In the genomic region with DNA sequence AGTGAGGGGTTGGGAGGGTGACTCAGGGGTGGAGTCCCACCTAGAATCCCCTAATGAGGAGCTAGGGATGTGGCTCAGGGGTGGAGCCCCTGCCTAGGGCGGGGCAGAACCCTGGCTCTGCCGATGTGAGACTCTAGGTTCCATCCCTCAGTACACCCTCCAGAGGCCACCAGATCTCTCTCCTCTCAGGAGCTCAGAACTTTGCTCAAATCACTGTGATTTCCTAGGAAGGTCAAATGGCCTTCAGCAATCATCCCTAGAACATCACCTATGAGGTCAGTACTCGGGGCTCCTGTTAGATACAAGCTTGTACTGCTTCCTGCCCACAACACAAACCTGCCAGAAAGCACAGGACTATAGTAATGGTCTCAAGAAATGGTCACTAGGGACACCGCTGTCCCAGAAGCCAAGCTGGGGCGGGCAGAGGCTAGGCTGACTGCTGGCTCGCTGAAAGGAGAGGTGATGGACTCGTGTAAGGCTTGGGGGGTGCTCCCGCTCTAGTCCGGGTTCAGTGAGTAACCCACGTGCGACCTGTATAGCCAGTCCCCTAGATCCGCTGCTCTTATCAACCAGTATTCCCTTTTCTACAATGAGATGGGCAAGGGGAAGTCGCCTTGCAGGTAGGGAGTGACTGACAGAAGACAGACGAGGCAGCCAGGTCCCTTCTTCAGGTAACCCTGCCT, we compare ENCODE assay signal across 8 mouse cellular contexts. TPM values are rescaled to one million over a fixed set of nuclear protein-coding genes. Genes with fewer than 3 reads are reported as not detected.
A peak's percentile ranks its signal among the peaks of the same experiment; 100 is the strongest.
DNase-seq lines count a peak whose midpoint lies in the region; ATAC-seq and TF ChIP-seq lines count a peak whose summit lies in the region.

No protein-coding gene starts in this region.

- no peaks in the 10 kb centered on the region for H3K27me3 ChIP-seq in lung, embryonic 15.5 days
- H3K27me3 ChIP-seq in hindbrain, postnatal 0 days (ENCODE audit: insufficient read depth, low read length): no peaks in the 10 kb centered on the region
- H3K27me3 ChIP-seq in midbrain, embryonic 14.5 days (ENCODE audit: control insufficient read depth, insufficient read depth, low read length): no peaks in the 10 kb centered on the region

- peak; percentile 4; the same call in 1 of the 2 replicates for ATAC-seq in lung, embryonic 15.5 days (ENCODE audit: borderline replicate concordance, extremely low read depth, low FRiP score, low TSS enrichment)
- ATAC-seq in common myeloid progenitor, adult 5-6 weeks (replicated peaks; ENCODE audit: low read depth, poor library complexity, severe bottlenecking): peak; percentile 28
- ATAC-seq in hindbrain, postnatal 0 days: peak; percentile 30
- peak; percentile 16; the same call in 1 of the 2 replicates for ATAC-seq in midbrain, embryonic 14.5 days (ENCODE audit: low FRiP score, low TSS enrichment)

- no peak for DNase-seq in lung, adult 18-20 months
- no peak for DNase-seq in hindbrain, postnatal 0 days (ENCODE audit: low spot score)
- DNase-seq in midbrain, embryonic 14.5 days: no peak
- no peak for DNase-seq in ovary, postnatal 10 days (ENCODE audit: low spot score)
- DNase-seq in spleen, postnatal 36 days (ENCODE audit: low spot score in 2 of 2): no peak
- DNase-seq in adrenal gland, adult (ENCODE audit: inconsistent age in 2 of 2, low spot score in 1 of 2): no peak

- peaks cover 48% of the 10 kb centered on the region for H3K36me3 ChIP-seq in lung, embryonic 15.5 days
- H3K36me3 ChIP-seq in hindbrain, postnatal 0 days (ENCODE audit: insufficient read depth, low read length): peaks cover 36% of the 10 kb centered on the region
- peaks cover 53% of the 10 kb centered on the region for H3K36me3 ChIP-seq in midbrain, embryonic 14.5 days (ENCODE audit: control insufficient read depth, insufficient read depth, low read length)

- H3K9ac ChIP-seq in lung, embryonic 15.5 days: peak overlapping the region; percentile 73
- peak overlapping the region; percentile 76 for H3K9ac ChIP-seq in hindbrain, postnatal 0 days (replicated peaks; ENCODE audit: low read length)
- H3K9ac ChIP-seq in midbrain, embryonic 14.5 days (replicated peaks; ENCODE audit: low read length): peak overlapping the region; percentile 70

- H3K4me2 ChIP-seq in lung, embryonic 15.5 days: peak overlapping the region; percentile 80
- H3K4me2 ChIP-seq in hindbrain, postnatal 0 days (ENCODE audit: low read depth, low read length): peak overlapping the region; percentile 84
- H3K4me2 ChIP-seq in midbrain, embryonic 14.5 days (ENCODE audit: low read length): peak overlapping the region; percentile 66

- H3K27ac ChIP-seq in lung, embryonic 15.5 days: peak overlapping the region; percentile 48
- peak overlapping the region; percentile 77 for H3K27ac ChIP-seq in hindbrain, postnatal 0 days
- peak overlapping the region; percentile 55 for H3K27ac ChIP-seq in midbrain, embryonic 14.5 days (replicated peaks; ENCODE audit: low read depth, low read length)

- H3K4me1 ChIP-seq in lung, embryonic 15.5 days: peaks cover 33% of the 10 kb centered on the region
- H3K4me1 ChIP-seq in hindbrain, postnatal 0 days (ENCODE audit: insufficient read depth, low read length): peaks cover 7% of the 10 kb centered on the region
- H3K4me1 ChIP-seq in midbrain, embryonic 14.5 days (ENCODE audit: control insufficient read depth, insufficient read depth, low read length): peaks cover 13% of the 10 kb centered on the region

- peak overlapping the region; percentile 79 for H3K4me3 ChIP-seq in lung, embryonic 15.5 days
- H3K4me3 ChIP-seq in hindbrain, postnatal 0 days (ENCODE audit: low read length): peak overlapping the region; percentile 79
- H3K4me3 ChIP-seq in midbrain, embryonic 14.5 days (replicated peaks; ENCODE audit: low read depth, low read length): peak overlapping the region; percentile 78

- TF ChIP-seq CTCF in hindbrain, postnatal 0 days (IDR thresholded peaks at IDR 0.05; ENCODE audit: low read depth): no peak

- H3K9me3 ChIP-seq in lung, embryonic 15.5 days: no peaks in the 10 kb centered on the region
- no peaks in the 10 kb centered on the region for H3K9me3 ChIP-seq in hindbrain, postnatal 0 days (ENCODE audit: low read length)
- no peaks in the 10 kb centered on the region for H3K9me3 ChIP-seq in midbrain, embryonic 14.5 days (ENCODE audit: control insufficient read depth, low read length)

- WGBS in lung, embryonic 15.5 days: 1% methylated on average over 14 of the region's 14 CpGs
- WGBS in hindbrain, postnatal 0 days: 2% methylated on average over 14 of the region's 14 CpGs
- WGBS in midbrain, embryonic 14.5 days: 3% methylated on average over 14 of the region's 14 CpGs

RNA-seq across cellular contexts. Expression of a gene that starts 0.6 kb away (rescaled TPM):
- polyA plus RNA-seq in lung, embryonic 15.5 days (2015; fragmentation: Nextera tagmentation; extraction: Ambion mirVana): 103 TPM in 2 replicates
- 28.4 and 33.3 TPM in 2 replicates for total RNA-seq in common myeloid progenitor, adult 5-6 weeks (2017)
- 58.1 and 59.0 TPM in 2 replicates for total RNA-seq in hindbrain, postnatal 0 days (2014; rRNA removed)
- polyA plus RNA-seq in hindbrain, postnatal 0 days (2015; fragmentation: Nextera tagmentation; extraction: Ambion mirVana): 86.6 and 86.9 TPM in 2 replicates
- 55.1 and 57.5 TPM in 2 replicates for polyA plus RNA-seq in midbrain, embryonic 14.5 days (2014; fragmentation: Nextera tagmentation; extraction: Ambion mirVana)

RNA-seq across cellular contexts. Expression of a gene that starts 20.8 kb away (rescaled TPM):
- 15.3 and 18.3 TPM in 2 replicates for polyA plus RNA-seq in lung, embryonic 15.5 days (2015; fragmentation: Nextera tagmentation; extraction: Ambion mirVana)
- total RNA-seq in common myeloid progenitor, adult 5-6 weeks (2017): 3.2 and 3.7 TPM in 2 replicates
- 14.4 and 17.8 TPM in 2 replicates for total RNA-seq in hindbrain, postnatal 0 days (2014; rRNA removed)
- polyA plus RNA-seq in hindbrain, postnatal 0 days (2015; fragmentation: Nextera tagmentation; extraction: Ambion mirVana): 6.9 and 7.1 TPM in 2 replicates
- 8.5 and 10.5 TPM in 2 replicates for polyA plus RNA-seq in midbrain, embryonic 14.5 days (2014; fragmentation: Nextera tagmentation; extraction: Ambion mirVana)

RNA-seq across cellular contexts. Expression of a gene that starts 35.6 kb away (rescaled TPM):
- polyA plus RNA-seq in lung, embryonic 15.5 days (2015; fragmentation: Nextera tagmentation; extraction: Ambion mirVana): 37.1 and 37.6 TPM in 2 replicates
- total RNA-seq in common myeloid progenitor, adult 5-6 weeks (2017): 13.8 and 14.1 TPM in 2 replicates
- total RNA-seq in hindbrain, postnatal 0 days (2014; rRNA removed): 30.3 and 31.3 TPM in 2 replicates
- 18.9 and 19.0 TPM in 2 replicates for polyA plus RNA-seq in hindbrain, postnatal 0 days (2015; fragmentation: Nextera tagmentation; extraction: Ambion mirVana)
- polyA plus RNA-seq in midbrain, embryonic 14.5 days (2014; fragmentation: Nextera tagmentation; extraction: Ambion mirVana): 22.3 and 26.7 TPM in 2 replicates

RNA-seq across cellular contexts. Expression of a gene that starts 43.0 kb away (rescaled TPM):
- polyA plus RNA-seq in lung, embryonic 15.5 days (2015; fragmentation: Nextera tagmentation; extraction: Ambion mirVana): 2.1 TPM in 2 replicates
- 2.8 TPM in 2 replicates for total RNA-seq in common myeloid progenitor, adult 5-6 weeks (2017)
- total RNA-seq in hindbrain, postnatal 0 days (2014; rRNA removed): 91.6 and 97.5 TPM in 2 replicates
- 12.9 and 13.2 TPM in 2 replicates for polyA plus RNA-seq in hindbrain, postnatal 0 days (2015; fragmentation: Nextera tagmentation; extraction: Ambion mirVana)
- polyA plus RNA-seq in midbrain, embryonic 14.5 days (2014; fragmentation: Nextera tagmentation; extraction: Ambion mirVana): 16.4 and 18.2 TPM in 2 replicates
